Mouse (Mus musculus): Measurements from ENCODE around the gene Nodal. TPM values are rescaled to one million over a fixed set of nuclear protein-coding genes. Genes with fewer than 3 reads are reported as not detected.
A peak's percentile ranks its signal among the peaks of the same experiment; 100 is the strongest.

The Nodal gene
- polyA plus RNA-seq, 1 experiment from 2014 or later = not detected

- WGBS (ENCODE audit: insufficient replicate concordance) = 70% methylated on average over 5 of the region's 5 CpGs
- Histone ChIP-seq H3K36me3 (ENCODE audit: control insufficient read depth, insufficient read depth, low read length) (no peaks in the 10 kb centered on the region), H3K4me2 (no peak overlapping the region), H3K4me3 (ENCODE audit: low read depth, low read length) (no peak overlapping the region), H3K27me3 (ENCODE audit: control insufficient read depth, insufficient read depth, low read length) (no peaks in the 10 kb centered on the region), H3K9ac (ENCODE audit: low read depth, low read length) (no peak overlapping the region), H3K9me3 (replicated peaks; ENCODE audit: control insufficient read depth, low read length) (no peaks in the 10 kb centered on the region), H3K27ac (ENCODE audit: low read depth, low read length) (no peak overlapping the region), H3K4me1 (ENCODE audit: control insufficient read depth, insufficient read depth, low read length) (peaks cover 64% of the 10 kb centered on the region)
- ATAC-seq (replicated peaks; ENCODE audit: insufficient number of reproducible peaks, low FRiP score, low TSS enrichment) = no peak
Measured at GRCm38 (mm10) chr10:61378698-61379097, 39.1 kb upstream of the Nodal start.

GRCm38 (mm10) chr10:61379340-61380040 lies 38.3 kb upstream of the Nodal start:
- Histone ChIP-seq H3K27ac (ENCODE audit: low read depth, low read length) (peak overlapping the region; percentile 89), H3K4me1 (ENCODE audit: control insufficient read depth, insufficient read depth, low read length) (peaks cover 64% of the 10 kb centered on the region), H3K4me2 (peak overlapping the region; percentile 96), H3K9me3 (replicated peaks; ENCODE audit: control insufficient read depth, low read length) (no peaks in the 10 kb centered on the region), H3K9ac (ENCODE audit: low read depth, low read length) (peak overlapping the region; percentile 61), H3K36me3 (ENCODE audit: control insufficient read depth, insufficient read depth, low read length) (no peaks in the 10 kb centered on the region), H3K27me3 (ENCODE audit: control insufficient read depth, insufficient read depth, low read length) (no peaks in the 10 kb centered on the region), H3K4me3 (ENCODE audit: low read depth, low read length) (peak overlapping the region; percentile 77; the same call in 1 of the 2 replicates)
- 80% methylated on average over 13 of the region's 13 CpGs for WGBS (ENCODE audit: insufficient replicate concordance)
- ATAC-seq (replicated peaks; ENCODE audit: insufficient number of reproducible peaks, low FRiP score, low TSS enrichment) = no peak

GRCm38 (mm10) chr10:61380186-61380585 lies 37.6 kb upstream of the Nodal start:
- 0 out of 2 replicates have a peak, but pooled peaks have one; percentile 11 for ATAC-seq (replicated peaks; ENCODE audit: insufficient number of reproducible peaks, low FRiP score, low TSS enrichment)
- no peaks in the 10 kb centered on the region for H3K36me3 ChIP-seq (ENCODE audit: control insufficient read depth, insufficient read depth, low read length)
- H3K27me3 ChIP-seq (ENCODE audit: control insufficient read depth, insufficient read depth, low read length) = no peaks in the 10 kb centered on the region
- H3K9ac ChIP-seq (ENCODE audit: low read depth, low read length) = peak overlapping the region; percentile 61
- H3K9me3 ChIP-seq (replicated peaks; ENCODE audit: control insufficient read depth, low read length) = no peaks in the 10 kb centered on the region
- H3K4me2 ChIP-seq = peak overlapping the region; percentile 96
- H3K27ac ChIP-seq (ENCODE audit: low read depth, low read length) = peak overlapping the region; percentile 89
- 4% methylated on average over 9 of the region's 9 CpGs for WGBS (ENCODE audit: insufficient replicate concordance)
- H3K4me1 ChIP-seq (ENCODE audit: control insufficient read depth, insufficient read depth, low read length) = peaks cover 64% of the 10 kb centered on the region
- peak overlapping the region; percentile 77 for H3K4me3 ChIP-seq (ENCODE audit: low read depth, low read length)

- Histone ChIP-seq H3K27me3 (ENCODE audit: control insufficient read depth, insufficient read depth, low read length) (no peaks in the 10 kb centered on the region), H3K9ac (ENCODE audit: low read depth, low read length) (peak overlapping the region; percentile 23; the same call in 1 of the 2 replicates), H3K9me3 (replicated peaks; ENCODE audit: control insufficient read depth, low read length) (no peaks in the 10 kb centered on the region), H3K27ac (ENCODE audit: low read depth, low read length) (peak overlapping the region; percentile 41), H3K4me1 (ENCODE audit: control insufficient read depth, insufficient read depth, low read length) (peaks cover 75% of the 10 kb centered on the region), H3K4me3 (ENCODE audit: low read depth, low read length) (peak overlapping the region; percentile 77), H3K36me3 (ENCODE audit: control insufficient read depth, insufficient read depth, low read length) (no peaks in the 10 kb centered on the region), H3K4me2 (peak overlapping the region; percentile 96)
- 7% methylated on average over 8 of the region's 8 CpGs for whole genome bisulfite sequencing (ENCODE audit: insufficient replicate concordance)
- ATAC-seq (replicated peaks; ENCODE audit: insufficient number of reproducible peaks, low FRiP score, low TSS enrichment) = no peak
Measured at GRCm38 (mm10) chr10:61381823-61382222, 35.9 kb upstream of the Nodal start.

GRCm38 (mm10) chr10:61382281-61382731 lies 35.5 kb upstream of the Nodal start:
- Histone ChIP-seq H3K36me3 (ENCODE audit: control insufficient read depth, insufficient read depth, low read length) (no peaks in the 10 kb centered on the region), H3K27ac (ENCODE audit: low read depth, low read length) (peak overlapping the region; percentile 47; the same call in 1 of the 2 replicates), H3K9ac (ENCODE audit: low read depth, low read length) (peak overlapping the region; percentile 67), H3K4me1 (ENCODE audit: control insufficient read depth, insufficient read depth, low read length) (peaks cover 75% of the 10 kb centered on the region), H3K4me3 (ENCODE audit: low read depth, low read length) (peak overlapping the region; percentile 77), H3K4me2 (peak overlapping the region; percentile 96), H3K27me3 (ENCODE audit: control insufficient read depth, insufficient read depth, low read length) (no peaks in the 10 kb centered on the region), H3K9me3 (replicated peaks; ENCODE audit: control insufficient read depth, low read length) (no peaks in the 10 kb centered on the region)
- no peak for ATAC-seq (replicated peaks; ENCODE audit: insufficient number of reproducible peaks, low FRiP score, low TSS enrichment)
- 1% methylated on average over 8 of the region's 8 CpGs for WGBS (ENCODE audit: insufficient replicate concordance)

- H3K4me3 ChIP-seq (ENCODE audit: low read depth, low read length) = peak within 1 kb of the TSS; percentile 77
- no peaks in the 10 kb centered on the region for H3K27me3 ChIP-seq (ENCODE audit: control insufficient read depth, insufficient read depth, low read length)
- peak; percentile 78 for ATAC-seq (replicated peaks; ENCODE audit: insufficient number of reproducible peaks, low FRiP score, low TSS enrichment)
- H3K36me3 ChIP-seq (ENCODE audit: control insufficient read depth, insufficient read depth, low read length) = no peaks in the 10 kb centered on the region
- peak within 1 kb of the TSS; percentile 67 for H3K9ac ChIP-seq (ENCODE audit: low read depth, low read length)
- peak within 1 kb of the TSS; percentile 96 for H3K4me2 ChIP-seq
- peak within 1 kb of the TSS; percentile 47 for H3K27ac ChIP-seq (ENCODE audit: low read depth, low read length)
- peaks cover 69% of the 10 kb centered on the region for H3K4me1 ChIP-seq (ENCODE audit: control insufficient read depth, insufficient read depth, low read length)
- under 1% methylated on average over 52 of the region's 60 CpGs for WGBS (ENCODE audit: insufficient replicate concordance)
- H3K9me3 ChIP-seq (replicated peaks; ENCODE audit: control insufficient read depth, low read length) = no peaks in the 10 kb centered on the region
Measured at GRCm38 (mm10) chr10:61383021-61383714, 34.6 kb upstream of the Nodal start, which contains the start of gene Pald1. TSS of gene Pald1 (minus strand) at chr10:61383530.

- Histone ChIP-seq H3K4me1 (ENCODE audit: control insufficient read depth, insufficient read depth, low read length) (peaks cover 64% of the 10 kb centered on the region), H3K4me3 (ENCODE audit: low read depth, low read length) (peak overlapping the region; percentile 77), H3K9me3 (replicated peaks; ENCODE audit: control insufficient read depth, low read length) (no peaks in the 10 kb centered on the region), H3K9ac (ENCODE audit: low read depth, low read length) (peak overlapping the region; percentile 67), H3K36me3 (ENCODE audit: control insufficient read depth, insufficient read depth, low read length) (no peaks in the 10 kb centered on the region), H3K27me3 (ENCODE audit: control insufficient read depth, insufficient read depth, low read length) (no peaks in the 10 kb centered on the region), H3K27ac (ENCODE audit: low read depth, low read length) (peak overlapping the region; percentile 47), H3K4me2 (peak overlapping the region; percentile 96)
- no peak; the same call in 1 of the 2 replicates for ATAC-seq (replicated peaks; ENCODE audit: insufficient number of reproducible peaks, low FRiP score, low TSS enrichment)
- WGBS (ENCODE audit: insufficient replicate concordance) = 1% methylated on average over 11 of the region's 11 CpGs
Measured at GRCm38 (mm10) chr10:61383715-61384047, 34.1 kb upstream of the Nodal start.

- Histone ChIP-seq H3K4me2 (no peak overlapping the region), H3K4me3 (ENCODE audit: low read depth, low read length) (no peak overlapping the region), H3K9me3 (replicated peaks; ENCODE audit: control insufficient read depth, low read length) (no peaks in the 10 kb centered on the region), H3K9ac (ENCODE audit: low read depth, low read length) (no peak overlapping the region), H3K36me3 (ENCODE audit: control insufficient read depth, insufficient read depth, low read length) (no peaks in the 10 kb centered on the region), H3K4me1 (ENCODE audit: control insufficient read depth, insufficient read depth, low read length) (peaks cover 53% of the 10 kb centered on the region), H3K27me3 (ENCODE audit: control insufficient read depth, insufficient read depth, low read length) (no peaks in the 10 kb centered on the region), H3K27ac (ENCODE audit: low read depth, low read length) (peak overlapping the region; percentile 18)
- ATAC-seq (replicated peaks; ENCODE audit: insufficient number of reproducible peaks, low FRiP score, low TSS enrichment) = no peak
- 73% methylated on average over 6 of the region's 6 CpGs for WGBS (ENCODE audit: insufficient replicate concordance)
Measured at GRCm38 (mm10) chr10:61385174-61385573, 32.6 kb upstream of the Nodal start.
